Mouse (Mus musculus) urinary bladder, postnatal 36 days (tissue): Measurements from ENCODE around the gene Tarbp2.

Source experiments
- DNase-seq, 2 experiments: peaks; one replicate each; pipeline ENCODE4 v3.0.0; 2022; ENCODE audit warnings: low spot score in 2 of 2, mixed read lengths in 1 of 2

Tarbp2 gene

GRCm38 (mm10) chr15:102517976-102518858 is at the start of gene Tarbp2:
Gene Tarbp2 (plus strand): TSS chr15:102518192.
- peak; percentile 98 to 100 for DNase-seq

GRCm38 (mm10) chr15:102468675-102469370 is 49.2 kb upstream of the Tarbp2 start:
- DNase-seq, result no peak

- DNase-seq, result peak; percentile 88 to 96
Measured at GRCm38 (mm10) chr15:102470183-102470604, 47.8 kb upstream of the Tarbp2 start, which contains the start of gene Pcbp2. Gene Pcbp2 (plus strand): TSS chr15:102470539.

- peak; percentile 70 to 74 for DNase-seq
Measured at GRCm38 (mm10) chr15:102470605-102471294, 47.2 kb upstream of the Tarbp2 start.

- DNase-seq, result no peak
Measured at GRCm38 (mm10) chr15:102471295-102471645, 46.7 kb upstream of the Tarbp2 start.

- DNase-seq, result no peak
Measured at GRCm38 (mm10) chr15:102471727-102472126, 46.3 kb upstream of the Tarbp2 start.

GRCm38 (mm10) chr15:102473246-102473645 is 44.7 kb upstream of the Tarbp2 start:
- DNase-seq, result no peak

- no peak for DNase-seq
Measured at GRCm38 (mm10) chr15:102474520-102474919, 43.5 kb upstream of the Tarbp2 start.

GRCm38 (mm10) chr15:102483136-102483535 is 34.9 kb upstream of the Tarbp2 start:
- no peak for DNase-seq

GRCm38 (mm10) chr15:102485853-102486252 is 32.1 kb upstream of the Tarbp2 start:
- DNase-seq, result no peak

- no peak for DNase-seq
Measured at GRCm38 (mm10) chr15:102487664-102488063, 30.3 kb upstream of the Tarbp2 start.

- DNase-seq, result no peak
Measured at GRCm38 (mm10) chr15:102498322-102498721, 19.7 kb upstream of the Tarbp2 start.

GRCm38 (mm10) chr15:102499370-102499769 is 18.6 kb upstream of the Tarbp2 start:
- no peak for DNase-seq

- DNase-seq, result no peak
Measured at GRCm38 (mm10) chr15:102499851-102500250, 18.1 kb upstream of the Tarbp2 start.

- DNase-seq, result no peak
Measured at GRCm38 (mm10) chr15:102500479-102500878, 17.5 kb upstream of the Tarbp2 start.

- no peak for DNase-seq
Measured at GRCm38 (mm10) chr15:102501084-102501814, 16.7 kb upstream of the Tarbp2 start.

- DNase-seq, result no peak
Measured at GRCm38 (mm10) chr15:102502254-102502840, 15.6 kb upstream of the Tarbp2 start.

GRCm38 (mm10) chr15:102503447-102503846 is 14.5 kb upstream of the Tarbp2 start, which contains the start of gene Gm10337:
Gene Gm10337 (plus strand): TSS chr15:102503722.
- no peak for DNase-seq

- DNase-seq, result no peak
Measured at GRCm38 (mm10) chr15:102503924-102504782, 13.8 kb upstream of the Tarbp2 start.
